Mouse (Mus musculus) cerebellum, postnatal 36 days (tissue): Measurements from ENCODE around the gene Grem1.

Source experiments
- DNase-seq, 2 experiments: peaks; one replicate each; pipeline ENCODE4 v3.0.0; 2021 to 2022; ENCODE audit warnings: mixed read lengths in 2 of 2

Grem1 gene

DNA sequence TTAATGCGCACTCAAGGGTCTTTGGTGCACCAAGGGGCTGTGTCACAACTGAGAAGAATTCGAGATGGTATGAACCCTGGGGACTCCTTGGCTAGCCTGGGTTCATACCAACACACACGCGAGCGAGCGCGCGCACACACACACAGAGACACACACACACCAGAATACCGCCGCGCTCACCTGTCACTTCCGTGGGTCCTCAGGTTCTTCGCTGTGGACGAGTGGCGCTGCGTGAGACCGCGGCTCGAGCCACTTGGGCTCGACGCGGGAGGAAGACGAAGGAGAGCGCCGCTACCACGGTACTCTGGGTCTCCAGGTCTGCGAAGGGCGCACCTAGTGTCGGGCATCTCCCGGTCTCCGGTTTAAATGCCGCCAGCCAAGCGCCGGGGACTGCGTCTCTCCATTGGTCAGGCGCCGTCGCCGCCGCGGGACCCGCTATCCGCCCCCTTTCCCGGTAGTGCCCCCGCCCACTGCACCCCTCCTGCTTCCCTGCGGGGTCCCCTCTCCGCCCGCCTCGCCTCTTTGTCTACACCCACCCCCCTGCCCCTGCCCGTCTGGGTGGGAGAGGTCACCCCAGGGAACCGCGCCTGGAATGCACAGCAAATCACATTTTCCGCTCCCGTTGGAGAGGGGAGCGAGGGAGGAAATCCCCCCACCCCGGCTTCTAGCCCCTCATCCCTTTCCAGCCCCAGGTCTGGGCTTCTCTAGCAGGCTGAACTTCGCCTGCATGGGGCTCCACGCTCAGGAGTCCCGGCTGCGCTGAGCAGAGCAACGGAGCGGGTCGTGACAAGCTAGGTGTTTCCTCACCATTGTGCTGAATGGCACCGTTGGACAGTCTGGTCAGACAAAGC, at the start of gene Grem1:
Gene Grem1, minus strand, starts transcription at position 336 of the 851 bp plus-strand sequence.
- no peak for DNase-seq

DNA sequence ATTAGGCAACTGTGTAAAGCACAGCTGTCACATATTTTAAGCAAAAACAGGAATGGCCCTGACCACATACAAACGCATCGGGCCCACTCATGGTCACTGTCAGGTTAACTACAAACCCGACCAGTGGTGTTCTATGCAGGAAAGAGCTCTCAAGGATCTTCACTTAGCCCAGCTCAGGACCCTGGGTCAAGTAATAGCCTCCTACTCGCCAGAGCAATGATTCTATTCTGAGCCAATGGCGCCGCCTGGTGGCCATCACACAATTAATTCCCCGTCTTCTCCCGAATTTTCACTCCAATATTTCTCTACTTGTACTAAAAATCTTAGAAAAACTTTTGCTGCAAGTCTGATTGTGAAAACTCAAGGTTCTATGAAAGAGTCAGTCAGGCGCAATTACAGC, 49.2 kb upstream of the Grem1 start:
- peak; percentile 76 for DNase-seq

DNA sequence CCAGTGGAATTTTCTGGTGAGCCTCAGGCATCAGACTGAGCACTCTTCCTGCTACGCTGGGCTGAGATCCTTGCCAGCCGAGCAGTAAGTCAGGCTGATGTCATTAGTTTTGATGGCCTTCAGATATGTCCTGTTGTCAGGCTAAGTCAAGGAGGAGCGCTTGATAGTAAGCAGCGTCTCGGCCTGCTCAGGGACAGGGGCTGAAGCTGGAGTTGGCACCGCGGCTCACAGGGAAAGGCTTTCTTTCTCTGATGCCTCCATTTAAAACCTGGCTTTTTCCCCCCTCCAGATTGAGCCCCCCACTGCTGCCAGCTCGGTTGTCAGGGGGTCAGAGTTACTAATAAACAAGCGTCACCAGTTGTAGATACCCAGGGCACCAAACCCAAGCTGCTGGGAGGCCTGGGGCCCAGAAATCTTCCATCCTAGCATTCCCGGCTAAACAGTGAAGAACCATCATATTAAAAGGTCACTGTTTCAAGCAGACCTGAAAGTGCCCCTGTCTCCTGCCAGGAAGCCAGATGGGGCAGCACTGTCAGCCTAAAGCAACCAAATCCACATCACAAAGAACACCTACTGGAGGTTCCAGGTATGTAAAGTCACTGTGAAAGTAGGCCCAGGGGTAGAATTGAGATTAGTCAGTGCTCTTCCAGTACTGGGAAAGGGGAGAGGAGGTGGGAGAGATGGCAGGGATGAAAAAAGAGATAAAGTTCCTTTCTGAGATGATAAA, 48.6 kb upstream of the Grem1 start:
- DNase-seq = peak; percentile 43 to 50

DNA sequence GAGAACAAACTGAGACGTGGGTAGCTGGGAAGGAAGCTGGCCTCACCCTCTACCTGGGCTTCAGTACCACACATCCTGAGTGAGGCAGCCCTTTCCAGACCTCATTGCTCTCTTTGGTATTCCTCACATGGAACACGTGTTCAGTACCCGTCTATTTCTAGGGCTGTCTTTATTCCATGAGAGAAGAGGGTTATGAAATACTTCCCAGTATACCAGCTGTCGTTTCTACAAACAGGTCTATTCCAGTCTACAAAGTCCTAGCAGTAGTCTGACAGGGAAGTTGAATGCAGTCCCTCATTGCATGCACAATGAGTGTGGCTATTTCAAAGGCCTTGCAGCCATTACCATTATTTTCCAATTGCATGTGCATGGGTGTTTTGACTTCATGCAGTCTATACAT, 47.3 kb upstream of the Grem1 start:
- no peak for DNase-seq

DNA sequence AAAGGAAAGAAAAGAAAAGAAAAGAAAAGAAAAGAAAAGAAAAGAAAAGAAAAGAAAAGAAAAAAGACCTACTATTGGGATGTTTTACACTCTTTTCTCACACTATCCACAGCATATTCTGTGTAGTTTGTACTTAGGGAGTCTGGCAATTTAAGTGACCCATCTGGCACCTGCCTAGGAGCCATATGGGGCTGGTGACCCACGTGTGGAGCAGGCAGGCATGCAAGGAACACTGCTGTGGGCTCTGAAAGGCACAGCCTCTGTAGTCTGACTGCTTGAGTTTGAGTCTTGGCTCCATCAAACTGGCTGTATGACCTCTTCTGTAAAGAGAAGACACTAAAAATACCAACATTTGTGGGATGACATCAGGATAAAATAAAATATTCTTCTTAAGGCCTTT, 45.3 kb upstream of the Grem1 start:
- DNase-seq = peak; percentile 66 to 67

DNA sequence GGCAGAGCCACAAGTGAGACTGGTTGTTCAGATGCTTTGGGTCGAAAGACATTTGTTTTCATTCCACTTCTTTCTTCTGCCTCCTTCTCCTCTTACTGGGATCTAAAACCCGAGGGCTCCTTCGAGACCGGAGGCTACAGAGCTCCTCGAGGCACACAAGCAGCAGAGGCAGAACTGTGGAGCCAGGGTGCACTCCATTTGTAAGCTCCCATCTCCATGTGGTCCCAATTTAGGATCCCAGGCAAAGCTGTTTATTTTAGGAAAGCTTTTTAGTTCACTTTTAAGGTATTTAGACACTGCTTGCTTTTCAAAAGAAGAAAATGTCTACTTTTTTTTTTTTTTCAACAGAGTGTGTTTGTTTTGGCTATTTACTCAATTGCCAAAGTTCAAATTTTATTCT, 42.4 kb upstream of the Grem1 start:
- DNase-seq = no peak

DNA sequence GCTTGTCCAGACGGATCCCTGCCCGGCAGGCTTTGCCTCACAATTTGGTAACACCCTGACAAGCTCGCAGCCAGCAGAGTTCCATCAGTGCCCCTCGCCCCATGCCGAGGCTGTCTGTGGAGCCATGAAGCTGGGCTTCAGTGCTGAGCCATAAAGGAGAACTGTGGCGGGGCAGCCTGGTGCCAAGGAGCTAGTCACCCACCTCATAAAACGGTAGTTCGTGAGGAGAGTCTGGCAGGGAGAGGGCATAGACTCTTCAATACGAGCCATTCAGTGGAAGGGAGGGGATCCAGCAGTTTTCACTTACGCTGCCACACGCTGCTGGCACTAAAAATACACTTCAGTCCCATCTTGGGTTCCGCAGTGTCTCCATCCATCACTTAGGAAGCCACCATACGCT, 40.2 kb upstream of the Grem1 start:
- no peak for DNase-seq

DNA sequence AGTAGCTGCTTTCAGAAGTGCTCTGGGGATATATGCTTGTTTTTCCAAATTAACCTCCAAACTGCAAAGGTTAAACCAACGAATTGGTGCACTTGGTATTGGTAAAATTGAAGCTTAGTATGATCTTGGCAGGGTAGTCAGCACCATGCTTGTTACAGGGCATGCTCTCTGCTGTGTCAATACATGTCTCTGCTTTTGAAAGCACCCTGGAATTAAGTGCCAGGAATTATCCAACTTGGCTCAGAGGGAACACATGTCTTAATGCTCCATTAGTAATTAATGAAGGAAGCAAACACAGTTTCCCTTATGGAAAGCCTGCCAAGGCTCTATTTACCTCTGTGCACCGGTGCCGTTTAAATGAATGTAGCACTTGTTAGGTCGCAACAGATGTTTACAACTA, 36.7 kb upstream of the Grem1 start:
- DNase-seq = no peak

DNA sequence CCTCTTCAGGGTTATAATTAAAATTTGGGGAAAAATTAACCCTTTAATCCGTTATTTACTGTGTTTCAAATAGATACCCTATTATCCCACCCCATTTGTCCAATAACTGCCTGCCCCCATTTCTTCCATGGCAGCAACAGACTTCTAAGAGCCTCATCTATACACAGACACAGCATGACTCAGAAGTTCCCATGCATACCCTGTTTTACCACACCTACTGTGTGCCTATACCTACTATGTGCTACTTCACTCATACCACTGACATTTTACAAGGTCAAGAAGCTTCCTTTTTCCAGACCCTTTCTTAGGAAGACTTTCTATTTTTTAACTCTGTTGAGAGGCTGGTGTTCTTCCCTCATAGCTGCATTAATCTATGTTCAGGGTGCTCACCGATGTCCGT, 35.1 kb upstream of the Grem1 start:
- DNase-seq = no peak

DNA sequence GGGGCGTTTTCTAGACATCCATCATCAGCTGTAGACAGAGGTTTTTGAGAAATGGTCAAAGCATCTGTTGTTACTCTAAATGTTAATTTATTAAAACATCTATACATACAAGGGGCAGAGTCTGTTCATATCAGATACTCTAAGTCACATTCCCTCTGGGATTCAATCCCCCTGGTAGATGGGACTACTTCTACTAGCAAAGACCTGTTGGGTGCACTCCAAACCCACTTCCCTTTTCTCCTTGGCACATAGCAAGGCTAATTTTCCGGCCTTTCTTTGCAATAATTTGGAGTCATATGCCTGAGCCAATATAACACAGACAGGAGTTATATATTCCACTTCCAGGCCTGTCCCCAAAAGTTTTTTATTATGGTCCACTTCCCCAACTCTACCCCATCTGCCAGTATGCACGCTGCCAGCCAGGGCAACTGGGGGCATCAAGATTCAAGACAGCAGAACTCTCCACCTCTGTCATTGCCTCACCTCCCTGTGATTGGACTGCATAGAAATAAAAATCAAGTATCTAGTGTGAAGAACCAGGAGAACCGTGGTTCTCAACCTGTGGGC, 30.5 kb upstream of the Grem1 start:
- DNase-seq = no peak

DNA sequence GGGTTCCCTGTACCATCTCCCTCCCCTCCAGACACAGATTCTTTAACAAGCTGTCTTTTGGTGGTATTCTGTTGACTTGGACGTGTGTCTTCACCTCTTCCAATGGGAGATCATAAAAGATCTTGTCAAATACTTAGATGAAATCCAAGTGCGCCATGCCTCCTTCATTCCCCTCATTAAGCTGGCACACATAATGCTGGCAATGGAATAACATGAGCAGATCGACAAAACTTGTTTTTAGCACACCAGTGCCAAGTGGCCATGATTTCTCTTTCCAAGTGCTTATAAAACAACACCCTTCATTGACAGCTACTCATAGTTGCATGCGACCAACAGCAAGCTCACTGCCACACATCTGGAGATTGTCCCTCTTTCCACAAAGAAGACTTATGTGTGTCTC, 29.4 kb upstream of the Grem1 start:
- no peak for DNase-seq

DNA sequence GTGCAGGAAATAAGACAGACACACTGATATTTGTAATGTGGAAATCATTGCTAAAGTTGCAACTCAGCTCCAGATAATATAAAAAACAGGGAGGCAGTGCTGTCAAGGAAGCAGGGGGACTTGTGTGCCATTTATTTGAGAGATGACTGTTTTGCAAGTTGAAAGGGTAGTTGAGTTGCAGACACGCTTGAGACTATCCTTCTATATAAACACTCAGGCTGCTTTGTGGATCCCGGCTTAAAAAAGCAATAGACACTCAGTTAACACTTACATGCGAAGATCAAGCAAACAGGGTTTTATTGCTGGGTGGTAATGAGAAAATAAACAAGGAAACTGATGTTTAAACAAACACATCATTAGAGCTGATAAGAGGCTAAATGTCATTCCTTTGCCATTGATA, 26.4 kb upstream of the Grem1 start:
- no peak for DNase-seq

DNA sequence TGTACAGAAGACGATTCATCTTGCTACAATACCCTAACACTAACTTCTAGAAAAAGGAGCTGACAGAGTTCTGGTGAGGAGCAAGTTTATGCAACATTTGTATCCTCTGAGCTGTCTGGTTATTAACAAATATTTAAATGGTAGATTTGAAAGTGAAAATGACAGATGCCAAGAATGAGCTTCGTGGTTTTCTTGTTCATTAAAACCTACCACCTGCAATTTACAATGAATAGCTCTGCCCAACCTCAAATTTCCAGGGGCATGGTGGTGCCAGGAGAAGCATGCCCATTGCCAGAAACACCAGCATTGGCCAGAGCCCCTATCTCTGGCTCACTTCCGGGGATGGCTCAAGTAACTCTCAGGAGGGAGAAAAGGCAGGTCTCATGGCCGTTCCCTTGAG, 23.1 kb upstream of the Grem1 start:
- no peak for DNase-seq

DNA sequence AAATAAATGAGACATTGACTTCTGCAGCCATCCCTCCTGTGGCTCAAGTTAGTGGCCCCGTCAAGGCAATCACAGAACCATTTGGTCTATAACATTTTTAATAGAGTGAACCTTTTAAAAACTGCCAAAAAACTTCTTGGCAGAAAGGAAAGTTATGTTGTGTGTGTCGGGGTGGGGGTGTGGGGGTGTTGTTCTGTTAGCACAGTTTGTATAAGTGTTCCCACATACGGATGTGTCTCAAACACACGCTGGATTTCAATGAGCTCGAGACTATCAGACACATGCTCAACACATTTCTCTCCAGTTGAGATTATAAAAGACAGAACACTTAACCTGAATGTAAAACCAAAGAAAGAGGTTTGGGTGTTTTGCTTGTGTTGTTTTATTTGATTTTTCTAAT, 22.7 kb upstream of the Grem1 start:
- no peak for DNase-seq

DNA sequence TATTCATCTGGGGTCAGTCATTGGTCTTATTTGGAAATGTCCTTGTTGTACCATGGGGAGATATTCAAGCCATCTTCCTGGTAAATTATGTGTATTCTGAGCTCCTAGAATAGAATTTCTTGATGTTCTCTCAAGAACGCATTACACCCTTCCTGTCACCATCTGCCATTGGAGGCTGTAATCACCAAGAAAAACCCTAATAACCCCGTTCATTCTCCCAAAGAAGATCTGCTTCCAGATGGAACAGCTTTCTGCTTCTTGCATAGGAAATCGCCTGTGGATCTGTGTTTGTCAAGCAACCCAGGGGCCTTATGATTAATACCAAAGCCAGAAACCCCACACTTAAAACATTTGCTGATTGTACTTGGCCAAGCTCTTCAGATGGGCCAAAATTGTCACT, 20.9 kb upstream of the Grem1 start:
- DNase-seq = no peak

DNA sequence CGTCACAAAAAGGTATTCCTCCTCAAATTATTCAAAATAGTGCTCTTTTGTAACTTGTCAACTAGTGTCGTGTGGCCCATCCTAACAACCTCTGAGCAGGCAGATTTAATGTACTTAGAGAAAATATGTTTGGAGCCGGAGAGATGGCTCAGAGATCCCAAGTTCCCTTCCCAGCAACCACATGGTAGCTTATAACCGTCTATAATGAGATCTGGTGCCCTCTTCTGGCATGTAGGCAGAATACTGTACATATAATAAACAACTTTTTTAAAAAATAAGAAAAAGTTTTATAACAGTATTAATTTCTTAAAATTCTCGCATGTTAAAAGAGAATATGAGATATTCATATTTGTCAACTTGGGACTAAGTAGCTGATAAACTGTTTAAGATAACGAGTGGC, 19.6 kb upstream of the Grem1 start:
- no peak for DNase-seq

DNA sequence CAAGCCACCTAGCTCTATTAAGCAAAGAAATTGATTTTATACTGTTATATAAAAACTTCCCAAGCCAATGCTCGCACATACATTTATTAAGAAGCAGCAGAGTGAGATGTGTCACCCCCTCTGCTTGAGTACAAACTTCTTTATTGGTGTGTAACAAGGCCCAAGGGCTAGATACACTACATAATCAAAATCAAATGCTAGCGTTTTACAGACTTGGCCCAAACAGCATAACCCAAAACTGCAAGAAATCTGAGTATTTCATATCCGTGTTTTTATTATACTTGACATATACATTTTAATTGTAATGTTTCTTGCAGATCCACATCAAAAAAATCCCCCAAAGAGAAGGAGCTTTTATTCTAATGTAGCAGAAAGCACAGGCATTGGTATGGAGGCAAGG, 17.9 kb upstream of the Grem1 start:
- no peak for DNase-seq

DNA sequence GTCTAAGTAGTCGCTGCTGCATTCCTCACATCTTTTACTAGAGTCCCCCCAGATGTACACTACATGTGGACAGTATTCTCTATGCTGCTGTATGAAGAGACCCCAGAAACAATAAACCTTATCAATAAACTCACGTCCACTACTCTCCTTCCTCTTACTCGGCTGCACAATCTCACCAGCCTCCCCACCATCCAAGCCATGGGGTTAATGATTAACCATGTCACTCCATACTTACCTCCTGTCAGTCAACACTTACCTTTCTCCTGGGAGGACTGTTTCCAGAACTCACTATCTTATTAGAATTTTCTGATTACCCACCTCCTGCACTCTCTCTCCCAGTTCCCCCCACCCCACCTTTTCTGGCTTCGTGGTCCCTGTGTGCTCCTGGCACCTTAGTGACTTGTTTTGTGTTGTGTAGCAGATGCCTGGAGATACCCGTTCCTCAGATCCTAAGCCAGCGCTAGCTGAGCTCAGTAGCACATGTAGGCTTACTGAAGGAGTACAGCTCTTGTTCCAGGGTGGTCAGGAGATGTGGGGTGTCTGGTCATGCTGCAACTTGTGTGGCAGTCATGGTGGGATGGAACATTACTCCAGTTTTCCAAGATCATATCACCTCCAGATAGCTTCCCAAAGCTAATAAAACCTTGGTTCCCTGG, 15.8 kb upstream of the Grem1 start:
- no peak for DNase-seq

DNA sequence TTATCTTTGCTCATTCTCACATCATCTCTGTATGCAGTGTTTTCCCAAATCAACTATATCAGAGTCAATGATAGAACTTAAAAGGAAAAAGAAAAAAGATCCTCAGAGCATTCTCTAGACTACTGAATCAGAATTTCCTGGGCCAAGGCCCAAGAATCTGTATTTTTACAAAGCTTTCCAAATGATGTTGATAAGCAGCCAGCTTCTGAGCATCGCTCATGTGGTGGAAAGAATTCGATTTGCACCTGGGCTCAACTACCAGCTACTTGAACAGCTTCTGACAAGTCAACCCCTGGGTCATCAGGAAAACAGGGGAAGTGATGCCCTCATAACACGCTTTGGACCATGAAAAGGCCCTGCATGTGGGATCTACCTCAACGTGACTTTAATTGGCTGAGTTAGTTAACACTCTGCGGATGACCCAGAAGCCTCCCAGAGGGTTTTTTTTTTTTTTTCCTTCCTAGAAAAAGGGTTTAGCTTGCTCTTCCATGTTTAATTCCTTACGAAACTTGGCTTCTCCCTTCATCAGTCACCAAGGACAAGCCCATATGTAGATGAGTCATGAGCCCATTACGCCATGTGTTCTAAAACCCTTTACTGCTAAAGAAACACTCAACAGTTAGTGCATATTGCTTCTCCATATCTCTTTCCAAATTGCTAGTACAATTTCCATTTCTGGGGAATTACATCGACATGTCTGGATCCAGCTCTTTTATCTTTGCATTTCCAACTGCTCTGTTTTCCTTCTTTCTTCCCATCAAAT, 10.3 kb upstream of the Grem1 start:
- DNase-seq = no peak

DNA sequence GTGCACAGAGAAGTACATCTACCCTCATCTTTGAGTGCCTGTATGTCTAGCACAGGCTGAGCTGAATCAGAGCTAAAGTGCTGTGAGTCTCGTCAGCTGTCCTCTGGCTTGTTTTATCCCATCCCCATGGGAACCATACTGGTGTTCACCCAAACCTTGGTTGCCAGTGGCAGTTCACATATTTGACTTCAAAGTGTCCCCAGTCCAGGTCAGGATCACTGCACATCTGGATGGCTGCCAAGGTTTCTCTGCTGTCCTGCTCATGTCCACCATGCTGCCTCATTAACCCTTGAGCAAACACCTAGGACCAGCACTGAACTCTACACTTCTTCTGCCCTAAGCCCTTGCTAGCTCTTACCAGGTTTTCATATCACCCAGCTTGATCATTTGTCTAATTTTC, 7.4 kb upstream of the Grem1 start:
- no peak for DNase-seq

DNA sequence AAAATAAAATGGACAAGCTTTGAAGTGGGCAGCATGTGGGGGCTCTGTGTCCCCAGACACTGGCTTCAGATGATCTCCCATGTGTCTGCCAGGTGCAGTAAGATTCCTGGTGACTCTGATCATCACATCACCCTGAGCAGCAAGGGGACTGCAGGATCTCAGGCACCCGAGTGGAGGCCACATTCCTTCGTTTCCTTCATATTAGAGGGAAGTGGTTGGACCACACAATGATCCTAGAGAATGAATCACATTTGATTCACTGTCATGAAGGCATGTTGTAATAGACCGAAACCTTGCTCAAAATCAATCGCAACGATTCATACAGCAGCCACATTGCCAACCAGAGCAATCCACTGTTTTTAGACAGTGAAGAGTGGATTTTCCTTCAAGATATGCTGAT, 6.5 kb upstream of the Grem1 start:
- no peak for DNase-seq

DNA sequence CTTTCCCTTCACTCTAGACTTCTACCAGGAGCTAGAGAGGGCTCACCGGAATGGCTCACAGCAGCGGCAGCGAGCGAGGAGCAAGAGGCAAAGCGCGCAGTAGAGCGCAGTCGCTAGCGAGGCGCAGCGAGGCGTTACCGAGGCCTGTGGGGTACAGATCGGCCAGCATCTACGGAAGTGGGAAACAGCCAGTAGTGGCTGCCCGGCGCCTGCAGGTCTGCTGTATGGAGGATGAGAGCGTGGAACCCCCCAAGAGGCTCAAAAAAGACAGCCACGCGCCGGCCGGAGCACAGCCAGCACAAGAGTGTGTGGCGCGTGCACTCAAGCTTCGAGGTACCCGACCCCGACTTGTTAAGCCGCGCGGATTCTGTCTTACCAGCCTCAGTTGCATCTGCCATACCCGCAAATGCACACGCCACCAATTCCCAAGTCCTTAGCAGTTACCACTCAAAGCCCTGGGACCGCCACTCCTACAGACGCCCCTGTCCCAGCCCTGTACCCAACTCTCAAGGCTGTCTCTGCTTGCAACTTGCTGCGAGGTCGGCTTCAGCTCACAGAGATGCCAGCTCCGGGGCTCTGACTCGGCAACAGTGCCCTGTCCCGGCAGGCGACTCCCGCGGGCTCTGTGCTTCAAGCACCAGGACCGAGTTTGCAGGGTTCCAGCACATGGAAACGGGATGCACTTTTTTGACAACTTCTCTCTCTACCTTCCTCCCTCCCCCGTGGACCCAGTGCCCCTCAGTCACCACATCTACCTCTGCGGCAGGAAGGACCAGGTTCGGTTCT, 728 bp downstream of the Grem1 start:
- DNase-seq = peak; percentile 23 to 30
